Mouse (Mus musculus): ENCODE data around the gene Akt1s1. TPM values are rescaled to one million over a fixed set of nuclear protein-coding genes. Genes with fewer than 3 reads are reported as not detected.

Akt1s1 gene
- polyA plus RNA-seq, 1 experiment from 2014 or later, result 63.4 TPM

GRCm38 (mm10) chr7:44846804-44847203, 2.0 kb upstream of the Akt1s1 start:
- peaks cover 12% of the 10 kb centered on the region for H3K4me1 ChIP-seq (ENCODE audit: control insufficient read depth, insufficient read depth, low read length)
- WGBS, result 90% methylated on average over 7 of the region's 7 CpGs
- no peak overlapping the region for H3K4me3 ChIP-seq (ENCODE audit: low read depth, low read length)
- H3K27me3 ChIP-seq (ENCODE audit: control insufficient read depth, insufficient read depth, low read length), result no peaks in the 10 kb centered on the region
- H3K4me2 ChIP-seq (ENCODE audit: low read depth, severe bottlenecking), result no peak overlapping the region
- DNase-seq (ENCODE audit: low spot score) (no peak), ATAC-seq (ENCODE audit: insufficient number of reproducible peaks, low FRiP score, low TSS enrichment, low read depth) (no peak)
- H3K9me3 ChIP-seq (ENCODE audit: control insufficient read depth, low read length), result no peaks in the 10 kb centered on the region
- no peak overlapping the region for H3K27ac ChIP-seq (replicated peaks; ENCODE audit: low read depth, low read length)
- no peak overlapping the region for H3K9ac ChIP-seq (ENCODE audit: low read length)
- H3K36me3 ChIP-seq (ENCODE audit: control insufficient read depth, insufficient read depth, low read length), result peaks cover 23% of the 10 kb centered on the region

- WGBS, result 85% methylated on average over 5 of the region's 5 CpGs
- no peaks in the 10 kb centered on the region for H3K9me3 ChIP-seq (ENCODE audit: control insufficient read depth, low read length)
Observed at GRCm38 (mm10) chr7:44847772-44848171, 1.0 kb upstream of the Akt1s1 start.

GRCm38 (mm10) chr7:44849416-44850111, 773 bp downstream of the Akt1s1 start:
- peaks cover 20% of the 10 kb centered on the region for H3K4me1 ChIP-seq (ENCODE audit: control insufficient read depth, insufficient read depth, low read length)
- WGBS, result under 1% methylated on average over 41 of the region's 41 CpGs

More at GRCm38 (mm10) chr7:44847772-44848171, 1.0 kb upstream of the Akt1s1 start:
- no peak for ATAC-seq (ENCODE audit: insufficient number of reproducible peaks, low FRiP score, low TSS enrichment, low read depth)
- Histone ChIP-seq H3K27ac (replicated peaks; ENCODE audit: low read depth, low read length) (no peak overlapping the region), H3K9ac (ENCODE audit: low read length) (no peak overlapping the region), H3K4me1 (ENCODE audit: control insufficient read depth, insufficient read depth, low read length) (peaks cover 12% of the 10 kb centered on the region), H3K4me2 (ENCODE audit: low read depth, severe bottlenecking) (peak overlapping the region; percentile 83), H3K27me3 (ENCODE audit: control insufficient read depth, insufficient read depth, low read length) (no peaks in the 10 kb centered on the region), H3K4me3 (ENCODE audit: low read depth, low read length) (peak overlapping the region; percentile 80), H3K36me3 (ENCODE audit: control insufficient read depth, insufficient read depth, low read length) (peaks cover 23% of the 10 kb centered on the region)
- DNase-seq (ENCODE audit: low spot score), result no peak

GRCm38 (mm10) chr7:44850146-44850545, 1.4 kb downstream of the Akt1s1 start:
- peak; percentile 56 for ATAC-seq (ENCODE audit: insufficient number of reproducible peaks, low FRiP score, low TSS enrichment, low read depth)
- Histone ChIP-seq H3K36me3 (ENCODE audit: control insufficient read depth, insufficient read depth, low read length) (peaks cover 17% of the 10 kb centered on the region), H3K4me1 (ENCODE audit: control insufficient read depth, insufficient read depth, low read length) (peaks cover 21% of the 10 kb centered on the region), H3K27ac (replicated peaks; ENCODE audit: low read depth, low read length) (peak overlapping the region; percentile 91), H3K4me3 (ENCODE audit: low read depth, low read length) (peak overlapping the region; percentile 80), H3K9me3 (ENCODE audit: control insufficient read depth, low read length) (no peaks in the 10 kb centered on the region), H3K4me2 (ENCODE audit: low read depth, severe bottlenecking) (peak overlapping the region; percentile 83), H3K9ac (ENCODE audit: low read length) (peak overlapping the region; percentile 77), H3K27me3 (ENCODE audit: control insufficient read depth, insufficient read depth, low read length) (no peaks in the 10 kb centered on the region)
- DNase-seq (ENCODE audit: low spot score), result peak; percentile 87
- under 1% methylated on average over 33 of the region's 33 CpGs for WGBS

More at GRCm38 (mm10) chr7:44849416-44850111, 773 bp downstream of the Akt1s1 start:
- Histone ChIP-seq H3K27ac (replicated peaks; ENCODE audit: low read depth, low read length) (peak overlapping the region; percentile 91), H3K9ac (ENCODE audit: low read length) (peak overlapping the region; percentile 77), H3K36me3 (ENCODE audit: control insufficient read depth, insufficient read depth, low read length) (peaks cover 20% of the 10 kb centered on the region), H3K27me3 (ENCODE audit: control insufficient read depth, insufficient read depth, low read length) (no peaks in the 10 kb centered on the region), H3K9me3 (ENCODE audit: control insufficient read depth, low read length) (no peaks in the 10 kb centered on the region), H3K4me2 (ENCODE audit: low read depth, severe bottlenecking) (peak overlapping the region; percentile 83), H3K4me3 (ENCODE audit: low read depth, low read length) (peak overlapping the region; percentile 80)
- ATAC-seq (ENCODE audit: insufficient number of reproducible peaks, low FRiP score, low TSS enrichment, low read depth) (peak; percentile 71), DNase-seq (ENCODE audit: low spot score) (peak; percentile 91)

- peaks cover 22% of the 10 kb centered on the region for H3K4me1 ChIP-seq (ENCODE audit: control insufficient read depth, insufficient read depth, low read length)
- DNase-seq (ENCODE audit: low spot score) (no peak), ATAC-seq (ENCODE audit: insufficient number of reproducible peaks, low FRiP score, low TSS enrichment, low read depth) (no peak)
- peak overlapping the region; percentile 83 for H3K4me2 ChIP-seq (ENCODE audit: low read depth, severe bottlenecking)
- 84% methylated on average over 8 of the region's 8 CpGs for WGBS
- H3K27me3 ChIP-seq (ENCODE audit: control insufficient read depth, insufficient read depth, low read length), result no peaks in the 10 kb centered on the region
- peak overlapping the region; percentile 77 for H3K9ac ChIP-seq (ENCODE audit: low read length)
- H3K27ac ChIP-seq (replicated peaks; ENCODE audit: low read depth, low read length), result peak overlapping the region; percentile 91; the same call in 1 of the 2 replicates
- no peaks in the 10 kb centered on the region for H3K9me3 ChIP-seq (ENCODE audit: control insufficient read depth, low read length)
- H3K4me3 ChIP-seq (ENCODE audit: low read depth, low read length), result peak overlapping the region; percentile 80
- H3K36me3 ChIP-seq (ENCODE audit: control insufficient read depth, insufficient read depth, low read length), result peaks cover 10% of the 10 kb centered on the region
Observed at GRCm38 (mm10) chr7:44850789-44851624, 2.2 kb downstream of the Akt1s1 start.

- Histone ChIP-seq H3K9me3 (ENCODE audit: control insufficient read depth, low read length) (no peaks in the 10 kb centered on the region), H3K9ac (ENCODE audit: low read length) (no peak overlapping the region), H3K4me3 (ENCODE audit: low read depth, low read length) (no peak overlapping the region), H3K27me3 (ENCODE audit: control insufficient read depth, insufficient read depth, low read length) (no peaks in the 10 kb centered on the region), H3K4me2 (ENCODE audit: low read depth, severe bottlenecking) (no peak overlapping the region), H3K36me3 (ENCODE audit: control insufficient read depth, insufficient read depth, low read length) (peaks cover 6% of the 10 kb centered on the region), H3K4me1 (ENCODE audit: control insufficient read depth, insufficient read depth, low read length) (peaks cover 22% of the 10 kb centered on the region), H3K27ac (replicated peaks; ENCODE audit: low read depth, low read length) (no peak overlapping the region)
- 93% methylated on average over 12 of the region's 12 CpGs for WGBS
- DNase-seq (ENCODE audit: low spot score) (no peak), ATAC-seq (ENCODE audit: insufficient number of reproducible peaks, low FRiP score, low TSS enrichment, low read depth) (no peak)
Observed at GRCm38 (mm10) chr7:44851625-44852234, 2.9 kb downstream of the Akt1s1 start.

- WGBS, result 89% methylated on average over 36 of the region's 36 CpGs
- Histone ChIP-seq H3K27me3 (ENCODE audit: control insufficient read depth, insufficient read depth, low read length) (no peaks in the 10 kb centered on the region), H3K4me1 (ENCODE audit: control insufficient read depth, insufficient read depth, low read length) (peaks cover 22% of the 10 kb centered on the region), H3K4me3 (ENCODE audit: low read depth, low read length) (no peak overlapping the region), H3K4me2 (ENCODE audit: low read depth, severe bottlenecking) (no peak overlapping the region), H3K9ac (ENCODE audit: low read length) (no peak overlapping the region), H3K27ac (replicated peaks; ENCODE audit: low read depth, low read length) (no peak overlapping the region), H3K9me3 (ENCODE audit: control insufficient read depth, low read length) (no peaks in the 10 kb centered on the region), H3K36me3 (ENCODE audit: control insufficient read depth, insufficient read depth, low read length) (peaks cover 5% of the 10 kb centered on the region; the same call in 1 of the 2 replicates)
- DNase-seq (ENCODE audit: low spot score), result no peak
- ATAC-seq (ENCODE audit: insufficient number of reproducible peaks, low FRiP score, low TSS enrichment, low read depth), result no peak
Observed at GRCm38 (mm10) chr7:44852259-44853027, 3.7 kb downstream of the Akt1s1 start.
